Mouse (Mus musculus) retina, postnatal 7 days (tissue): Measurements from ENCODE around the gene Itgam.
A peak's percentile ranks its signal among the peaks of the same experiment; 100 is the strongest.
"Not testable (repeated sequence)": the region's sequence is repeated elsewhere in the genome, so short reads cannot be mapped to it uniquely, and the experiment has no call there.

ENCODE experiments used
- DNase-seq: peaks from one replicate; pipeline ENCODE4 v3.0.0-alpha.2; 2012; ENCODE audit warnings: low read depth, low spot score

The Itgam gene

GRCm38 (mm10) chr7:128128741-128129720 is 66.6 kb downstream of the Itgam start, which contains the start of gene Itgax:
Gene Itgax, plus strand, starts transcription at chr7:128129547.
- no peak for DNase-seq

- no peak for DNase-seq
These were observed 69.7 kb downstream of the Itgam start for GRCm38 (mm10) chr7:128132148-128132547.

DNA sequence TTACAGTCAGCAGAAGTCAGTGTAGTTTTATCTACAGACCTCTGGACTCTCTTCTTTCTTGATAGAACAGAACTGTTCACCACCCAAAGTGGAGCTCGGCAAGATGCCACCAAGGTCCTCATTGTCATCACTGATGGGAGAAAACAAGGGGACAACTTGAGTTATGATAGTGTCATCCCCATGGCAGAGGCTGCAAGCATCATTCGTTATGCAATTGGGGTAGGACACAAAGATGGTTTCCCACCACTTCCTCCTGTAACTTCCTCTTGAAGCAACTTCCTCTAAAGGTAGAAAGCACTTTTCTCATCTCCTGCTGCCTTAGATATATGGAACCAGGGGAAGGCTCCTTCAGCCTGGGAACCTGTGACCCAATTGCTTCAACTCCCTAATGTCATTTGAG is 71.2 kb downstream of the Itgam start:
- DNase-seq = no peak

DNA sequence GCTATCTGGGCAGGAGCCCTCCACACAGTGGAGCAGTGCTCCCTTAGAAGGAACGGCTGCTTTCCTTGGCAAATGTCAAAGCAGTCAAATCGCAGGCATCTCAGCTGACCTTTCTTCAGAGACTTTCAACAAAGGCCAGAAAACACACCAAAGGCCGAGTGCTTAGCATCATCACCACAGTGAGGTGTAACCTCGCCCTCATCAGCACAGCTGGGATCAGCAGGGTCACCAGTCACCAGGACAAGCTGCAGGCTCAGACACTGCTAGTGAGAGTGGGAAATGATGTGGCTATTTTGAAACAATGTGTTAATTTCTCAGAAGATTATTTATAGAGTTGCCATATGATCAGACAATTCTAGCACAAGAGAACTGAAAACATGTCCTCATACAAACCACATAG is 74.5 kb downstream of the Itgam start:
- no peak for DNase-seq

GRCm38 (mm10) chr7:128139611-128140010 is 77.2 kb downstream of the Itgam start:
- no peak for DNase-seq

DNA sequence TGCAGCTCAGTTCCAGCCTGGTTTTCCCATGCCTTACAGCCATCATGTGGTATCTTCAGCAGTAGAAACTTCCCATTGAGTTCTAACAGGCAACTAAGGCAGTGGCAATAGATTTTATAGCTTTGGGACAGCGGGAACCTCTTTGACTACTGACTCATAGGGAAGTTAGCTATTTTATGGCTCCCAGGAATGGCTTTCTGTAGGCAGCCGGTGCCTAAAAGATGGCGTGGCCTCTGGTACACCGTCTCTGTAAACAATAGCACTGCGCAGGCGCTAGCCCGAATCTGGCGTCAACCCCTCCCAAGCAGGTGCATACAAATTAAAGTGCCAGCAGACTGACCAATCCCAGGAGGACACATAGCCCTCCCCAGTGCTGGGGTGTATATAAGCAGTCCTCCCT is 88.5 kb downstream of the Itgam start:
- no peak for DNase-seq

DNA sequence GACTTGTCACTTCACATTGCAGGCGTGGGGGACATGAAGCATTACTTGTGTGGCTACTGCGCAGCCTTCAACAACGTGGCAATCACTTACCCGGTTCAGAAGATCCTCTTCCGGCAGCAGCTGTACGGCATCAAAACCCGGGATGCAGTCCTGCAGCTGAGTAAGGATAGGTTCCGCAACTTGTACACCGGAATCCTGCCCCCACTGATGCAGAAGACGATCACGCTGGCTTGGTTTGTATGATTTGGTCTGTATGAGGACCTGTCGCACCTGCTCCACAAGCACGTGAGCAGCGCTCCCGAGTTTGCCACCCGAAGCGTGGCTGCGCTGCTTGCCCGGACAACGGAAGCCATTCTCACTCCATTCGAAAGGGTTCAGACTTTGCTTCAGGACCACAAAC is 91.6 kb downstream of the Itgam start, which contains the start of gene Itgad:
Itgad (plus strand) TSS at position 301 of the 400 bp plus-strand sequence.
- no peak for DNase-seq

- peak; percentile 13 for DNase-seq
These were observed 92.5 kb downstream of the Itgam start for GRCm38 (mm10) chr7:128154924-128155323.

DNA sequence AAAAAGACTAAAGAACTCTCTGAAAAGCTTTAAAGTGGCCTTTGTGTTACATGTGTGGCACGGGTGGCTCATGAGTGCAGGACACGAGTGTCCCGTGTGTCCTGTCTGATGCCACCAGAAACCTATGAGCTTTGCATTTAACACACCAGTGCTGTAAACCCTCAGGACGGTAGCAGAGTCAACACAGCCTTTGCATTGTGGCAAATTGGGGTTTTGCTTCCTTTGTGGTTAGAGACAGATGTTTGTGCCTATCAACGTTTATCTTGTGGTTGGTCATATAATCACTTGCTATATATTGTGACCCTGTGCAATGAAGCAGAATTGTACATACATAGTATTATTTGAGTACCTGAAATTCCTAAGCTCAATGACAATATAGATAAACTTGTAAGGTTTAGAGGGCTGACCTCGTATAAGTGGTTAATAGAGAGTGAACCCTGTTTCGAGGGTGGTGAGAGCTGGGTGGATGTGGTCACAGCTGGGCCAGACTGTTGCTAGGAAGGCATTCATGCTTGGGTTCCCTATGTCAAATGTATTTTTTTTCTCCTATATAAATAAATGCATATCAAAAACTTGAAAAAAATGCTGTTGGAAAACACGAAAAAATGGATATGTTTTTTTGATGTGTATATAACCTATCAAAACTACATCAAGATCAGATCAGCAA is 96.4 kb downstream of the Itgam start:
- DNase-seq = not testable (repeated sequence)

DNA sequence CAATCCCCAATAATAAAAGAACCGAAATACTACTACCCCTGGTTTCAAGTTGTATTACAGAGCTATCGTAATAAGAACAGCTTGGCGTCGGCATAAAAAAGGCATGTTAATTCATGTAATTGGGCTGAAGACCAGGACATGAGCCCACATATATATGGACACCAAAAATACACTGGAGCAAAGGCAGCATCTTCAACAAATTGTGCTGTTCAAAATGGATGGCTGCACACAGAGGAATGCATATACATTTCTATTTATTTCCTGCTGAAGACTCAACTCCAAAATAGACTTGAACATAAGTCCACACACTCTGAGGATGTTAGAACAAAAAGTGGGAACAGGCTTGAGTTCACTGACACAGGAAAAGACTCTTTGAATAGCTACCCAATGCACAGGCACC is 101.6 kb downstream of the Itgam start:
- DNase-seq = no peak

DNA sequence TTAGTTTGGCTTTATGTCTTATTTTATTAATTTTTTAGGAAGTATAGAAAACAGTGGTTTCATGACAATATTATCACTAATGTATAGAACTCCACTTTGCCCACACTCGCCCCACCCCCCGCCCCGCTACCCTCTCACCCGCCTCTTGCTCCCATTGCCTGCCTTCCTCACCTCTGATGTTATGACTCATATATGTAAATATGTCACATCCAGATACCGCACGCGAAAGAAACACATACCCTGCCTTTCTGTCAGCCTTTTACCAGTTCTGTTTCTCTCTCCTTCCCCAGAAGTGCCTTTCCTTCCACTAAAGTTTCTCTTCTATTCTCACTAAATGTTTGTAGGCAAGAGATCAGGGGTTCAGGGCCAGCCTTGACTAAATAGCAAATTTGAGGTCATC is 104.0 kb downstream of the Itgam start:
- DNase-seq = no peak
